ENCODE assay signal across 17 mouse cellular contexts in the genomic region with DNA sequence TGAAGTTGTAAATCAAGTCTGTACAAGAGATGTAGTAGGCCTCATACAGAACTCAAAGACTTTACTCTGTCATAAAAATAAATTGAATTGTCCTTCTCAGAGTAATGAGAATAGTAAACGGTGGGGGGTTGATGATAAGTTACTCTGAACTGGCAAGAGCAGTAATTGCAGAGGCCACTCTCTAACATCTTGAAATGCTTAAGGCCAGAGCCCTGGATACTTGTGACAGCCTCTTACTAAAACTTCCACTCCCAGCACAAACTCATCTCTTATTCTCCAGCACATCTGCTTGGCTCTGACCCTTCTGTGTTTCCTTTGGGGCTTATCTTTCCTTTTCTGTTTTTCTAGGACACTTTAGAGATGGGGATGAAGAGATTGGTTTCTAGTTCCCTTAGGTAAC.
DNase-seq lines count a peak whose midpoint lies in the region.
"Had no signal": no experiment of that assay in that cellular context is flagged by ENCODE, and none has a peak within 500 bp of the region (broad histone marks: within the 10 kb centered on the region; RNA-seq: fewer than 3 reads in every experiment).

No protein-coding gene starts in this region.

- intact Hi-C loops in heart, postnatal 25 days (cut with DNase I) = no loop called here

- DNase-seq in gastrocnemius, adult 18-20 months (ENCODE audit: low spot score) = peak; percentile 15
- DNase-seq in gastrocnemius, postnatal 4 days (ENCODE audit: low spot score in 2 of 2) = no peak
- peak; percentile 58 for DNase-seq in embryo, embryonic 10 days (ENCODE audit: low spot score)
- DNase-seq in embryo, embryonic 9.5 days (ENCODE audit: extremely low spot score) = peak; percentile 10
- DNase-seq in mesoderm, embryonic 11.5 days (ENCODE audit: low read depth, low spot score) = peak; percentile 33
- DNase-seq in MN1 (ENCODE audit: low spot score) = no peak
- no peak for DNase-seq in heart, postnatal 25 days (ENCODE audit: low spot score)
- DNase-seq: adrenal gland, postnatal 10 days; cerebellum, adult 8-10 months; heart, postnatal 14 days; kidney, adult 11 months; kidney, postnatal 14 days; liver, postnatal 0 days; lung, postnatal 36 days; midbrain, embryonic 14.5 days; right cerebral cortex, postnatal 14 days; thymus, postnatal 25 days had no signal

Comparison
In these comparisons a context has a peak if more than half of its experiments do, and no peak if none do; other contexts are left out.
1. DNase-seq: peak in gastrocnemius, adult 18-20 months (single experiment), embryo, embryonic 10 days (single experiment), embryo, embryonic 9.5 days (single experiment) and mesoderm, embryonic 11.5 days (single experiment); none in gastrocnemius, postnatal 4 days (0 of 2), MN1 (single experiment) and heart, postnatal 25 days (single experiment).